Mouse (Mus musculus): ENCODE data around the gene Gm7347. TPM values are rescaled to one million over a fixed set of nuclear protein-coding genes. Genes with fewer than 3 reads are reported as not detected.
"Not testable (repeated sequence)": the region's sequence is repeated elsewhere in the genome, so short reads cannot be mapped to it uniquely, and the experiment has no call there.

The Gm7347 gene
- polyA plus RNA-seq, 1 experiment from 2014 or later: not detected

GRCm38 (mm10) chr5:26004698-26005097, 53.7 kb downstream of the Gm7347 start, which contains the start of gene Gm1979:
Gene Gm1979, minus strand, starts transcription at chr5:26004798.
- H3K27ac ChIP-seq (ENCODE audit: low read depth); H3K9me3 ChIP-seq (ENCODE audit: control insufficient read depth, low read length); H3K4me3 ChIP-seq (ENCODE audit: low read depth, low read length); H3K9ac ChIP-seq (ENCODE audit: low read length); DNase-seq (ENCODE audit: low spot score); H3K4me1 ChIP-seq (replicated peaks; ENCODE audit: control insufficient read depth, insufficient read depth, low read length); H3K36me3 ChIP-seq (ENCODE audit: control insufficient read depth, insufficient read depth, low read length); H3K27me3 ChIP-seq (replicated peaks; ENCODE audit: control insufficient read depth, insufficient read depth, low read length); H3K4me2 ChIP-seq (ENCODE audit: low read length); ATAC-seq (replicated peaks; ENCODE audit: low FRiP score, low TSS enrichment, low read depth): not testable (repeated sequence)
- WGBS: no CpG with 5 or more reads among the region's 2 CpGs

Other genes with a start within 250 kb of the Gm7347 start
- 0.05 TPM in 1 of 2 replicates, not detected in the other for gene Gm21663, start 116.2 kb downstream of the Gm7347 start, polyA plus RNA-seq (2014; fragmentation: Nextera tagmentation; extraction: Ambion mirVana)
- gene Gm21671, start 104.2 kb downstream of the Gm7347 start, polyA plus RNA-seq (2014; fragmentation: Nextera tagmentation; extraction: Ambion mirVana): 0.11 TPM in 1 of 2 replicates, not detected in the other
- gene Gm21680, start 85.9 kb downstream of the Gm7347 start, polyA plus RNA-seq (2014; fragmentation: Nextera tagmentation; extraction: Ambion mirVana): not detected in 2 replicates
- 0.39 TPM in 1 of 2 replicates, not detected in the other for gene Gm21698, start 69.9 kb downstream of the Gm7347 start, polyA plus RNA-seq (2014; fragmentation: Nextera tagmentation; extraction: Ambion mirVana)
- not detected in 2 replicates for gene Gm1979, start 53.8 kb downstream of the Gm7347 start, polyA plus RNA-seq (2014; fragmentation: Nextera tagmentation; extraction: Ambion mirVana)
- gene Gm5862, start 35.7 kb downstream of the Gm7347 start, polyA plus RNA-seq (2014; fragmentation: Nextera tagmentation; extraction: Ambion mirVana): not detected in 2 replicates
- gene Speer4a, start 19.0 kb downstream of the Gm7347 start, polyA plus RNA-seq (2014; fragmentation: Nextera tagmentation; extraction: Ambion mirVana): 0.09 and 0.20 TPM in 2 replicates
- 0.05 TPM in 1 of 2 replicates, not detected in the other for gene Gm10471, start 30.7 kb upstream of the Gm7347 start, polyA plus RNA-seq (2014; fragmentation: Nextera tagmentation; extraction: Ambion mirVana)
- not detected in 2 replicates for gene 5031410I06Rik, start 46.8 kb upstream of the Gm7347 start, polyA plus RNA-seq (2014; fragmentation: Nextera tagmentation; extraction: Ambion mirVana)
- gene Gm10220, start 62.8 kb upstream of the Gm7347 start, polyA plus RNA-seq (2014; fragmentation: Nextera tagmentation; extraction: Ambion mirVana): not detected in 2 replicates
- 0.11 TPM in 1 of 2 replicates, not detected in the other for gene Gm7361, start 199.1 kb upstream of the Gm7347 start, polyA plus RNA-seq (2014; fragmentation: Nextera tagmentation; extraction: Ambion mirVana)